Mouse (Mus musculus): ENCODE data around the gene Olfr905. TPM values are rescaled to one million over a fixed set of nuclear protein-coding genes. Genes with fewer than 3 reads are reported as not detected.

Gene Olfr905
- polyA plus RNA-seq, 1 experiment, result not detected

DNA sequence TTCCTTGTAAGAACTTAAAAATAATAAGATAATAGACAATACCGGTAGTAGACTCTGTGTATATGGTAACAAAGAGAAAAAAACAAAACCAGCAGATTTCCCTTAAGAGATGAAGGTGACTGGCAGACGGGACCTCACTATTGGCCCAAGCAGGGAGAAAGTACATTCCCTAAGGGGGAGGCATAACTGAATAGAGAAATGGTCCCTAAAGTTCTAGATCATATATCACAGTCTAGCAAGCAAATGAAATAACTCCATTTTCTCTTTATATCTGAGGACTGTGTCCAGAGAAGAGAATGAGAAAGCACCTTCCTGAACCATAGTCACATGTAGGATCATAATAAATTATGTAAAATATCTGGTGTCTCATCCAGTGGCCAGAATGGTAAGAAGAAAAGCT is 24.6 kb downstream of the Olfr905 start, which contains the start of gene Olfr907:
TSS of gene Olfr907 (plus strand) at position 301 of the 400 bp plus-strand sequence.
- TF ChIP-seq POLR2A (IDR thresholded peaks at IDR 0.05; ENCODE audit: low read depth, low read length), result no peak
- DNase-seq (ENCODE audit: low read depth in 1 of 2, low spot score in 2 of 2), result no peak
- WGBS, result 86% methylated on average over 2 of the region's 2 CpGs
- Histone ChIP-seq H3K27me3 (ENCODE audit: control insufficient read depth, insufficient read depth, low read length) (no peaks in the 10 kb centered on the region), H3K4me3 (ENCODE audit: extremely low read depth, insufficient read depth, insufficient read length) (no peak within 1 kb of the TSS), H3K36me3 (ENCODE audit: control insufficient read depth, insufficient read depth, low read length) (no peaks in the 10 kb centered on the region), H3K27ac (ENCODE audit: insufficient read depth, low read length) (no peak within 1 kb of the TSS), H3K4me1 (ENCODE audit: control insufficient read depth, insufficient read depth, insufficient read length) (no peaks in the 10 kb centered on the region)

DNA sequence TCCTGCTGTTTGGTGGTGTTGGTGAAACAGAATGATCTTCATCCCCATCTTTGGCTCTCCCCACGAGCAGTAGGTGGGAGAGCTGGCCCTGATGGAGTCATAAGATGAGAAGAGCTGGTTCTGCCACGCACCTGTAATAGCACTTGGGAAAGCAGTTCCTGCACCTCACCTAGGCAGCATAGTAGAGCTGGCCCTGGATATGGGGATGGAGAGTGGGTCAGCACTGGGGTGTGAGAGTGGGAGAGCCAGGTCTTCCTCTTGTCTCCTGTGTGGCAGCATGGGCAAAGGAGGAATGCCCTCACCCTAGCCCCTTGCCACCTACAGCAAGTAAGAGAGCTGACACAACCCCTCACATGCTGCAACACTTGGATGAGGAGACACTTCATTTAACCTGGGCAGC is 41.4 kb downstream of the Olfr905 start:
- DNase-seq (ENCODE audit: low read depth in 1 of 2, low spot score in 2 of 2), result no peak
- TF ChIP-seq POLR2A (IDR thresholded peaks at IDR 0.05; ENCODE audit: low read depth, low read length) (no peak), CTCF (IDR thresholded peaks at IDR 0.05; ENCODE audit: extremely low read depth, insufficient read depth, insufficient read length, insufficient replicate concordance) (no peak)
- Histone ChIP-seq H3K4me1 (ENCODE audit: control insufficient read depth, insufficient read depth, insufficient read length) (no peaks in the 10 kb centered on the region), H3K27ac (ENCODE audit: insufficient read depth, low read length) (no peak overlapping the region), H3K4me3 (ENCODE audit: extremely low read depth, insufficient read depth, insufficient read length) (no peak overlapping the region), H3K36me3 (ENCODE audit: control insufficient read depth, insufficient read depth, low read length) (no peaks in the 10 kb centered on the region), H3K27me3 (ENCODE audit: control insufficient read depth, insufficient read depth, low read length) (no peaks in the 10 kb centered on the region)
- WGBS, result 52% methylated on average over 2 of the region's 2 CpGs

DNA sequence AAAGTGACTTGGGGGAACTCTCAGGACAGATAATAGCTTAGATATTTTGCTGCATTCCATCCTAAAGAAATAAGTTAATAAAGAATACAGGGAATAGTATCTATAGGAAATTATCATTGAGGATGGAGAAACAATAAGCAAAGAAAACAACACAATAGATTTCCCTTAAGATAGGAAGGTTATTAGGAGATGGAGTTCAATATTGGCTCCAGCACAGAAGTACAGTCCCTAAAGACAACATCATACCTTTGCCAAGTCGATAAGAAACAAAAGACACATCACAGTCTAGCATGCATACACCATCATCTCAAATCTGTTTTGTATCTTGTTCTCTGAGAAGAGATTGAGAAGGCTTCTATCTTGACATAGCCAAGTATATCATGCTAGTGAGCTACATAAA is 50.4 kb downstream of the Olfr905 start, which contains the start of gene Olfr911-ps1:
TSS of gene Olfr911-ps1 (plus strand) at position 301 of the 400 bp plus-strand sequence.
- TF ChIP-seq CTCF (IDR thresholded peaks at IDR 0.05; ENCODE audit: extremely low read depth, insufficient read depth, insufficient read length, insufficient replicate concordance) (no peak), POLR2A (IDR thresholded peaks at IDR 0.05; ENCODE audit: low read depth, low read length) (no peak)
- no peak within 1 kb of the TSS for H3K4me3 ChIP-seq (ENCODE audit: extremely low read depth, insufficient read depth, insufficient read length)
- no peak within 1 kb of the TSS for H3K27ac ChIP-seq (ENCODE audit: insufficient read depth, low read length)
- no peak for DNase-seq (ENCODE audit: low read depth in 1 of 2, low spot score in 2 of 2)
- no peaks in the 10 kb centered on the region for H3K27me3 ChIP-seq (ENCODE audit: control insufficient read depth, insufficient read depth, low read length)
- 66% methylated on average over 1 of the region's 1 CpGs for WGBS
- H3K4me1 ChIP-seq (ENCODE audit: control insufficient read depth, insufficient read depth, insufficient read length), result no peaks in the 10 kb centered on the region
- no peaks in the 10 kb centered on the region for H3K36me3 ChIP-seq (ENCODE audit: control insufficient read depth, insufficient read depth, low read length)

Other genes with a start within 250 kb of the Olfr905 start
- not detected in 2 replicates for gene Olfr143, start 218.3 kb upstream of the Olfr905 start, polyA plus RNA-seq (2012; rRNA removed)
- not detected in 2 replicates for gene Olfr895, start 203.3 kb upstream of the Olfr905 start, polyA plus RNA-seq (2012; rRNA removed)
- not detected in 2 replicates for gene Olfr896-ps1, start 180.0 kb upstream of the Olfr905 start, polyA plus RNA-seq (2012; rRNA removed)
- gene Olfr25, start 142.0 kb upstream of the Olfr905 start, polyA plus RNA-seq (2012; rRNA removed), result not detected in 2 replicates
- gene Olfr898, start 122.7 kb upstream of the Olfr905 start, polyA plus RNA-seq (2012; rRNA removed), result not detected in 2 replicates
- not detected in 2 replicates for gene Olfr250, start 104.2 kb upstream of the Olfr905 start, polyA plus RNA-seq (2012; rRNA removed)
- gene Olfr251, start 94.0 kb upstream of the Olfr905 start, polyA plus RNA-seq (2012; rRNA removed), result not detected in 2 replicates
- gene Olfr147, start 69.4 kb upstream of the Olfr905 start, polyA plus RNA-seq (2012; rRNA removed), result not detected in 2 replicates
- not detected in 2 replicates for gene Olfr901, start 41.7 kb upstream of the Olfr905 start, polyA plus RNA-seq (2012; rRNA removed)
- gene Olfr902, start 23.5 kb upstream of the Olfr905 start, polyA plus RNA-seq (2012; rRNA removed), result not detected in 2 replicates
- gene Olfr904, start 8.0 kb upstream of the Olfr905 start, polyA plus RNA-seq (2012; rRNA removed), result not detected in 2 replicates
- gene Olfr906, start 16.0 kb downstream of the Olfr905 start, polyA plus RNA-seq (2012; rRNA removed), result not detected in 2 replicates
- gene Olfr907, start 24.7 kb downstream of the Olfr905 start, polyA plus RNA-seq (2012; rRNA removed), result not detected in 2 replicates
- gene Olfr911-ps1, start 50.5 kb downstream of the Olfr905 start, polyA plus RNA-seq (2012; rRNA removed), result not detected in 2 replicates
- not detected in 2 replicates for gene Olfr910, start 66.7 kb downstream of the Olfr905 start, polyA plus RNA-seq (2012; rRNA removed)
- not detected in 2 replicates for gene Olfr912, start 109.1 kb downstream of the Olfr905 start, polyA plus RNA-seq (2012; rRNA removed)
- gene Olfr913, start 121.7 kb downstream of the Olfr905 start, polyA plus RNA-seq (2012; rRNA removed), result not detected in 2 replicates
- not detected in 2 replicates for gene Olfr914, start 134.0 kb downstream of the Olfr905 start, polyA plus RNA-seq (2012; rRNA removed)
- not detected in 2 replicates for gene Olfr916, start 188.8 kb downstream of the Olfr905 start, polyA plus RNA-seq (2012; rRNA removed)
- gene Olfr917, start 194.7 kb downstream of the Olfr905 start, polyA plus RNA-seq (2012; rRNA removed), result not detected in 2 replicates
- not detected in 2 replicates for gene Olfr918, start 203.5 kb downstream of the Olfr905 start, polyA plus RNA-seq (2012; rRNA removed)
- gene Olfr919, start 232.6 kb downstream of the Olfr905 start, polyA plus RNA-seq (2012; rRNA removed), result not detected in 2 replicates
- 5.1 and 5.5 TPM in 2 replicates for gene Vwa5a, start 247.2 kb downstream of the Olfr905 start, polyA plus RNA-seq (2012; rRNA removed)

Measured in spleen, adult 2 months (tissue).